Mouse (Mus musculus) neural tube, embryonic 15.5 days (tissue): ENCODE measurements around the gene Akirin2. TPM values are rescaled to one million over a fixed set of nuclear protein-coding genes. Genes with fewer than 3 reads are reported as not detected.

ENCODE experiments used
- ATAC-seq: fragments of 200-750 bp; cut with Nextera tagmentation; 2 replicates; pipeline ENCODE4 v1.8.0; 2017; ENCODE audit warnings: mild to moderate bottlenecking, moderate TSS enrichment, moderate library complexity; ENCODE audit not compliant: low FRiP score
- H3K27ac ChIP-seq: fragments of 300-500 bp; sonication (generic); replicated peaks from 2 replicates; pipeline ENCODE4 v1.5.1; 2015; ENCODE audit warnings: mild to moderate bottlenecking, inconsistent platforms
- H3K27me3 ChIP-seq: fragments of 300-500 bp; sonication (generic); replicated peaks from 2 replicates; pipeline ENCODE4 v1.6.1; 2015; ENCODE audit warnings: inconsistent platforms
- H3K36me3 ChIP-seq: fragments of 300-500 bp; sonication (generic); 2 replicates; pipeline ENCODE4 v1.6.1; 2015; ENCODE audit warnings: inconsistent platforms
- H3K4me1 ChIP-seq: fragments of 300-500 bp; sonication (generic); 2 replicates; pipeline ENCODE4 v1.6.1; 2015; ENCODE audit warnings: inconsistent platforms
- H3K4me2 ChIP-seq: fragments of 300-500 bp; sonication (generic); 2 replicates; pipeline ENCODE4 v1.6.1; 2015; ENCODE audit warnings: inconsistent platforms, mild to moderate bottlenecking, moderate library complexity
- H3K4me3 ChIP-seq: fragments of 300-500 bp; sonication (generic); replicated peaks from 2 replicates; pipeline ENCODE4 v1.5.1; 2015; ENCODE audit warnings: mild to moderate bottlenecking, inconsistent platforms
- H3K9ac ChIP-seq: fragments of 300-500 bp; sonication (generic); replicated peaks from 2 replicates; pipeline ENCODE4 v1.6.1; 2015; ENCODE audit warnings: mild to moderate bottlenecking, inconsistent platforms
- H3K9me3 ChIP-seq: fragments of 300-500 bp; sonication (generic); replicated peaks from 2 replicates; pipeline ENCODE4 v1.6.1; 2016; ENCODE audit warnings: inconsistent platforms
- WGBS: fragments of 180-500 bp; shearing (Covaris S2); methylation state at CpG from one replicate; pipeline ENCODE4 v1.1.7; 2015; ENCODE audit warnings: mixed read lengths; 5-methylcytosine and 5-hydroxymethylcytosine counted together
- polyA plus RNA-seq: library from polyadenylated mRNA; unstranded; fragments of >200 nt; fragmentation: Nextera tagmentation; extraction: Ambion mirVana; gene quantifications from 2 replicates; pipeline ENCODE4 v1.2.1, GENCODE M21; 2015

The Akirin2 gene
- polyA plus RNA-seq = 74.3 and 90.5 TPM in 2 replicates

DNA sequence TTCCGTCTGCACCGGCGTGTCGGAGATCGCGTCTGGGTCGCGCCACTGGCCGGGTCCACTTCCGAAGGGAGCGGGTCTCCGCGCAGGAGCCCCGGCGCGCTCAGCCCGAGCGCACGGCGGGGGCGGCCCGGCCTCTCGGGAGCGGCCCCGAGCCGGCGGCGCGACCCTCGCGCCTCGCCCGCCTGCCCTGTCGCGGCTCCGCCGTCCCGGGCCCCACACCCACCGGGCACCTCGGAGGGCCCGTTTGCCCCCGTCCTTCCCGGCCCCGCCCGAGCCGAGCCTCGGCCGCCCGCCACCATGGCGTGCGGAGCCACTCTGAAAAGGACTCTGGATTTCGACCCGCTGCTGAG, at the start of gene Akirin2:
Gene Akirin2 (plus strand): TSS at position 190 of the 350 bp plus-strand sequence.
- peaks cover 24% of the 10 kb centered on the region for H3K4me1 ChIP-seq
- no peaks in the 10 kb centered on the region for H3K36me3 ChIP-seq
- peak within 1 kb of the TSS; percentile 66 for H3K4me2 ChIP-seq
- peak within 1 kb of the TSS; percentile 95 for H3K27ac ChIP-seq
- H3K27me3 ChIP-seq = no peaks in the 10 kb centered on the region
- H3K9ac ChIP-seq = peak within 1 kb of the TSS; percentile 99
- H3K9me3 ChIP-seq = no peaks in the 10 kb centered on the region
- ATAC-seq = peak; percentile 78
- WGBS = under 1% methylated on average over 44 of the region's 53 CpGs
- peak within 1 kb of the TSS; percentile 99 for H3K4me3 ChIP-seq

- 82% methylated on average over 3 of the region's 3 CpGs for WGBS
- H3K4me3 ChIP-seq = no peak overlapping the region
These were observed 40.4 kb upstream of the Akirin2 start for GRCm38 (mm10) chr4:34510305-34510704.

DNA sequence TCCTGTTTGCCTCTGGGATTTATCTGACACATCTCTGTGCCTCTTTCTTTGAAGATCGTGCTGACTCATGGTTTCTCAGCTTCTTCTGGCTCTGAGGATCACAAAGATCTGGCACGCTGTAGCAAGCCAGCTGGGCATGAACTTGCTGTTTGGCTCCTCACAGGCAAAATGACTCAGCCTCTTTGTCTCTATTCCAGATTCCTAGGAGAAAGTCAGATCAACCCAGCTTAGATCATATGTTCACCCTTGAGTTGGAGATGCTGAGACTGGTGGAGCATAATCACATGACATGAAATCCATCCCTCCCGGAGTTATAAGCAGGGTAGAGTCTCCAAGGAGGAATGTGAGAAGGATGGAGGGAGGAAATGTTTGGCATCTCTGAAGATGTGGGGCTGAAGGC, 27.9 kb upstream of the Akirin2 start:
- H3K9me3 ChIP-seq = no peaks in the 10 kb centered on the region
- H3K4me2 ChIP-seq = no peak overlapping the region
- no peaks in the 10 kb centered on the region for H3K27me3 ChIP-seq
- H3K27ac ChIP-seq = no peak overlapping the region
- 83% methylated on average over 3 of the region's 3 CpGs for WGBS
- no peak overlapping the region for H3K4me3 ChIP-seq
- H3K4me1 ChIP-seq = no peaks in the 10 kb centered on the region
- ATAC-seq = no peak
- H3K9ac ChIP-seq = no peak overlapping the region
- H3K36me3 ChIP-seq = no peaks in the 10 kb centered on the region

More at GRCm38 (mm10) chr4:34510305-34510704, 40.4 kb upstream of the Akirin2 start:
- Histone ChIP-seq H3K36me3 (no peaks in the 10 kb centered on the region), H3K9me3 (no peaks in the 10 kb centered on the region), H3K9ac (no peak overlapping the region), H3K27ac (no peak overlapping the region), H3K27me3 (no peaks in the 10 kb centered on the region), H3K4me2 (no peak overlapping the region), H3K4me1 (no peaks in the 10 kb centered on the region)
- ATAC-seq = no peak

DNA sequence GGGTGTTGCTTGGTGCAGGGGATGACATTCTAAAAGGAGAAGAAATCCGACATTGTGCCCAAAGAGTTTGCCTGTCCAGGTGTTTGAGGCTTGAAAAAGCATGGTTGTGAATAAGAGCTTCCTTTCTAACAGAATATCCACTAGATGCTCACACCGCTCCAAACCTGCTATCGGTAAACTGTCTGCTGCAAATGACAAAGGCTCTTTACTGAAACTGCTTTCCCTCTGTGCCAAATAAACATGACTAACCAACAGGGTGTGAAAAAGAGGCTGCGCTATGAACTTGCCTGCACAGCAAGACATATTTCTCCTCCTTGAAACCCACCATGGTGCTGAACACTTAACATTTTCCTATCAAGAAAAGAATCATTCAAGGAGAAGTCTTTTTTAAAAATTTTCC, 27.2 kb upstream of the Akirin2 start:
- H3K27ac ChIP-seq = no peak overlapping the region

GRCm38 (mm10) chr4:34526771-34527170, 24.0 kb upstream of the Akirin2 start:
- ATAC-seq = no peak
- H3K36me3 ChIP-seq = no peaks in the 10 kb centered on the region

More for the DNA sequence above, 27.2 kb upstream of the Akirin2 start:
- Histone ChIP-seq H3K27me3 (no peaks in the 10 kb centered on the region), H3K4me2 (no peak overlapping the region), H3K9ac (no peak overlapping the region), H3K4me1 (no peaks in the 10 kb centered on the region), H3K4me3 (no peak overlapping the region), H3K36me3 (no peaks in the 10 kb centered on the region), H3K9me3 (no peaks in the 10 kb centered on the region)
- WGBS = 81% methylated on average over 4 of the region's 4 CpGs
- no peak for ATAC-seq

GRCm38 (mm10) chr4:34528430-34529100, 22.2 kb upstream of the Akirin2 start:
- Histone ChIP-seq H3K36me3 (no peaks in the 10 kb centered on the region), H3K9me3 (no peaks in the 10 kb centered on the region), H3K4me3 (no peak overlapping the region), H3K4me1 (no peaks in the 10 kb centered on the region), H3K9ac (no peak overlapping the region), H3K27me3 (no peaks in the 10 kb centered on the region), H3K4me2 (no peak overlapping the region), H3K27ac (no peak overlapping the region)
- WGBS = 98% methylated on average over 1 of the region's 1 CpGs
- ATAC-seq = no peak

More at GRCm38 (mm10) chr4:34526771-34527170, 24.0 kb upstream of the Akirin2 start:
- 89% methylated on average over 3 of the region's 3 CpGs for WGBS
- no peak overlapping the region for H3K4me3 ChIP-seq
- no peak overlapping the region for H3K9ac ChIP-seq
- H3K27ac ChIP-seq = no peak overlapping the region
- no peak overlapping the region for H3K4me2 ChIP-seq
- no peaks in the 10 kb centered on the region for H3K9me3 ChIP-seq
- no peaks in the 10 kb centered on the region for H3K4me1 ChIP-seq
- H3K27me3 ChIP-seq = no peaks in the 10 kb centered on the region

DNA sequence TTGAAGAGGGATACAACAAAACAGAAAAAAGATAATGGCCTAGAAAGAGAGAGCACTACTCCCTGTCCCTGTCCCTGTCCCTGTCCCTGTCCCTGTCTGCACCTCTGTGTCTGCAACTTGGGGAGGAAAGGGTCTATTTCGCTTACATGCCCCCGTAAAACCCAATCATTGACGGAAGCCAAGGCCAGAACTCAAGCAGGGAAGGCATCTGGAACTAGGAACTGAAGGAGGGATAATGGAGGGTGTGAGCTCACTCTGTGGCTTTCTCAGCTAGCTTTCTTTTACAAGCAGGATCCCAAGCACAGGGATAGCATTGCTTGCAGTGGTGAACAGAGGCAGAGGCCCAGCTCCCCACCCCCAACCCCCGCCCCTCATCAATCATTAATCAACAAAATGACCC, 21.4 kb upstream of the Akirin2 start:
- Histone ChIP-seq H3K9ac (no peak overlapping the region), H3K27me3 (no peaks in the 10 kb centered on the region), H3K4me2 (no peak overlapping the region), H3K27ac (no peak overlapping the region), H3K4me3 (no peak overlapping the region), H3K4me1 (no peaks in the 10 kb centered on the region), H3K9me3 (no peaks in the 10 kb centered on the region), H3K36me3 (no peaks in the 10 kb centered on the region)
- ATAC-seq = no peak
- 49% methylated on average over 4 of the region's 4 CpGs for WGBS

- ATAC-seq = no peak
- Histone ChIP-seq H3K36me3 (no peaks in the 10 kb centered on the region), H3K27ac (no peak overlapping the region), H3K27me3 (no peaks in the 10 kb centered on the region), H3K4me1 (no peaks in the 10 kb centered on the region), H3K4me2 (no peak overlapping the region), H3K9me3 (no peaks in the 10 kb centered on the region), H3K9ac (no peak overlapping the region), H3K4me3 (no peak overlapping the region)
- WGBS = 85% methylated on average over 6 of the region's 6 CpGs
These were observed 20.8 kb upstream of the Akirin2 start for GRCm38 (mm10) chr4:34529941-34530340.

GRCm38 (mm10) chr4:34549981-34550747, 573 bp upstream of the Akirin2 start:
- H3K9me3 ChIP-seq = no peaks in the 10 kb centered on the region
- no peaks in the 10 kb centered on the region for H3K36me3 ChIP-seq
- H3K4me3 ChIP-seq = peak overlapping the region; percentile 99
- peak overlapping the region; percentile 66 for H3K4me2 ChIP-seq
- no peaks in the 10 kb centered on the region for H3K27me3 ChIP-seq
- H3K4me1 ChIP-seq = peaks cover 18% of the 10 kb centered on the region
- 2% methylated on average over 38 of the region's 38 CpGs for WGBS
- peak overlapping the region; percentile 99 for H3K9ac ChIP-seq
- H3K27ac ChIP-seq = peak overlapping the region; percentile 95
- peak; percentile 94 for ATAC-seq

GRCm38 (mm10) chr4:34551098-34551809, 517 bp downstream of the Akirin2 start:
- peaks cover 29% of the 10 kb centered on the region for H3K4me1 ChIP-seq
- peak overlapping the region; percentile 99 for H3K4me3 ChIP-seq
- H3K27ac ChIP-seq = peak overlapping the region; percentile 95
- H3K4me2 ChIP-seq = peak overlapping the region; percentile 66
- ATAC-seq = peak; percentile 53
- H3K9ac ChIP-seq = peak overlapping the region; percentile 99
- no peaks in the 10 kb centered on the region for H3K27me3 ChIP-seq
- WGBS = under 1% methylated on average over 44 of the region's 50 CpGs
- H3K36me3 ChIP-seq = no peaks in the 10 kb centered on the region
- H3K9me3 ChIP-seq = no peaks in the 10 kb centered on the region

- Histone ChIP-seq H3K27ac (peak overlapping the region; percentile 95), H3K4me1 (peaks cover 36% of the 10 kb centered on the region), H3K4me2 (peak overlapping the region; percentile 66), H3K27me3 (no peaks in the 10 kb centered on the region), H3K9ac (peak overlapping the region; percentile 99), H3K9me3 (no peaks in the 10 kb centered on the region), H3K36me3 (no peaks in the 10 kb centered on the region), H3K4me3 (peak overlapping the region; percentile 99)
- no peak for ATAC-seq
- WGBS = 14% methylated on average over 3 of the region's 3 CpGs
These were observed 1.2 kb downstream of the Akirin2 start for GRCm38 (mm10) chr4:34551966-34552365.
